Mouse (Mus musculus): ENCODE results near the gene Olfr560. TPM values are rescaled to one million over a fixed set of nuclear protein-coding genes. Genes with fewer than 3 reads are reported as not detected.

Olfr560 gene
- total RNA-seq (2023), result not detected

DNA sequence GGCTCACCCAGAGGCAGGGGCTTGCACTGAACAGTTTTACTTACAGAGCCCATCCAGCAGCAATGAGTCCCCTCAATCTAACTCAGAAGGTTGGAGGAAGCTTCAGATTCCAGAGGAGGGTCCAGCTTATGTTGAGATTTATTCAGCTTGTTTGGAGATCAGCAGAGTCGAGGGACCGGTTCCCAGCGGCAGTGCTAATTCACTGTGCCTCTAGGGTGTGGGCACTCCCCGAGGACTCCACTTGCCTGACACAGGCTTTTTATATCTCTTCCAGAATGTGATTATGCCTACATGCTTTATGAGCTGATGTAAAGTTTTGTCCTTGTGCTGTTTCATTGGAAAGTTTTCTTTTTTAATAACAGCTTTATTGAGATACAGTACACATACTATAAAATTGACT lies at the start of gene Olfr560, which contains the start of gene Olfr78:
Gene Olfr560 (minus strand): TSS at position 101 of the 400 bp plus-strand sequence.
Gene Olfr78 (minus strand): TSS at position 206 of the 400 bp plus-strand sequence.

DNA sequence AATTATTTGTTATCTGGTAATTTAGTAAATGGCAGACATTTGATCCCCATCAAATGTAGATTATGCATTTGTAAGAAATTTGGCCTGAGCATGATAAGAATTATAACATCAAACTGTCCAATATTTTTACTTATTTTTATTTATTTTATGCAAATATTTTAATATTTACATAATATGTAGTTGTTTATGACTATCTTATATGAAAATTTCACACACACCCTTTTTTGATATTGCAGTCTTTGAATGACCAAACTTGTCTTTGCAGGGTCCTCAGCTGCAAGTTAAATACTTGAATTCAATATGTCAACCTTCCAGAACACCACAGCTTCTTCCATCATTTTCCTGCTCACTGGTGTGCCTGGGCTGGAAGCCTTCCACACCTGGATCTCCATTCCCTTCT lies 44.0 kb upstream of the Olfr560 start, which contains the start of gene Olfr564:
Gene Olfr564 (plus strand): TSS at position 301 of the 400 bp plus-strand sequence.

DNA sequence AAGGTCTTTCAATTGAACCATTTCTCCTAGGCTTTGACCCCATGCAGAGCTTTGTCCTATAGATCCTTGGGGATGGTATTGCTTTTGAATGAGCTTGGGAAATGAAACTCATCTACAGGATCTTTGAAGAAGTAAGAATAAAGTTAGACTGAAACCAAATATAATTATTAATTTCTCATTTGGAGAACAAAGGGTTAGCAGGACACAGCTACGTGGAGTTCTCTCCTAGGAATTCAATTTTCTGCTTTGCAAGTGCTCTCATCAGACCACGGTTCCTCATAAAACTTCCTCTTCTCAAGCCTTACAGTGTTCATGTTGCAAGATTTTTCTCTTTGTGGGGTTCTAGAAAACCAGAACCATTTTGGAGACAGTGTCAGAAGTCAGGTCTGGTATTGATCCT lies 11.8 kb upstream of the Olfr560 start, which contains the start of gene Olfr561:
Gene Olfr561 (plus strand): TSS at position 301 of the 400 bp plus-strand sequence.

DNA sequence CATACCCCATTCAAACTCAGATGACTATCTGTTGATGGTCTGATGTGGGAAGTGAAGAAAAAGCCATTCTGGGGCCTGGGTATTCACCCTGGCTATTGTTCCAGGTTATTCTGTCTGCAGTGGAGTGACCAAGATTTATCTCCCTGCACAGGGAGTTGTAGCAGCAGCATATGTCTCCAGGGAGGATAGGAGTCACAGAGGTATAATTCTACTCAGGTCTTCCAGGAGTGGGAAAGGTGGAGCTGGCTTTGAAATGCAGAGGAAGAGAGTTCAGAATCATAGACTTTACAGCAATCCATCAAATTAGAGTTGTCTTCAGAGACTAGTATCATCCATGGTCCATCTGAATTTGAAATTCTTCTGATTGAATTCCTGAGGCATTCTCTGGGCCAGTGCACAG lies 31.8 kb downstream of the Olfr560 start, which contains the start of gene Olfr559:
Gene Olfr559 (minus strand): TSS at position 101 of the 400 bp plus-strand sequence.

DNA sequence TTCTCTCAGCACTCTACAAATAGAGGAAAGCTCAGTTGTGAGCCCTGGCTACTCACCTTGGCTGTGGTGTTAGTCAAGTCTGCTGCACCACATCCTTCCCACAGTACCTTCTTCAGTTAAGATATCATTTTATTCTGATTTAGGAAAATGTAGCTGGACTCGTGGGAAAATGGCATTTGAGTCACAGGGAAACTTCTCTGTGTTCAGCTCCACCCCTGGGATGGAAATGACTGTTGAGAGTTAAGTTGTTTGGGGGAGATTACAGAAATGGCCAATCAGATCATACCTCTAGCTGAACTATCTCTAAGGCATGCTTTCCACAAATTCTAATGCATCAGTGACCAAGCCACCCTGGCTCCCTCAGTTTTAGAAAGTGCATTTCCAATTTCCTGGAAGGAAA lies 40.2 kb downstream of the Olfr560 start, which contains the start of gene Olfr33:
Gene Olfr33 (minus strand): TSS at position 101 of the 400 bp plus-strand sequence.

DNA sequence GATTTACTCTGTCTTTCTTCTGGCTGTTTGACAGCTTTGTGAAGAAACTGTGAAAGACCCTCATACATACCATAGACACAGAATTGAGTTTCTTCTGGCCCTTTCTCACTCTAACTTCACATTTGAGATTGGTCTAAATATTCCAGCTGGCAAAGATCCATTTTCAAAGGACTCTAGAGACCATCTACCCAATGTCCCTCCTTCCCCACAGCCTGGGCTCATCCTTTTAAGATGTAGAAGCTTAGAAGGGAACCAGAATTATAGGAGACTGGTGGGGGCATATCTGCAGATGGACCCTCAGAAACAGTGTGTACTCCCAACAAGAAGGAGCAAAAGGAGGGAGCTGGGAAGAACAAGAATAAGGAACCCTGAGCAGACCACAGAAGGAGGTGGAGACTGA lies 57.3 kb downstream of the Olfr560 start, which contains the start of gene Olfr558:
Gene Olfr558 (plus strand): TSS at position 301 of the 400 bp plus-strand sequence.

Other genes starting within 250 kb of the Olfr560 start
- not detected for gene Olfr547, start 224.6 kb downstream of the Olfr560 start, total RNA-seq (2023)
- gene Olfr548-ps1, start 218.5 kb downstream of the Olfr560 start, total RNA-seq (2023), result not detected
- not detected for gene Olfr549, start 209.5 kb downstream of the Olfr560 start, total RNA-seq (2023)
- 10 to 100 TPM; 15.5 to 22.2 TPM for gene Trim21, start 193.9 kb downstream of the Olfr560 start, total RNA-seq (2023)
- gene Olfr550, start 187.9 kb downstream of the Olfr560 start, total RNA-seq (2023), result not detected
- not detected for gene Olfr551, start 167.5 kb downstream of the Olfr560 start, total RNA-seq (2023)
- gene Olfr552, start 161.6 kb downstream of the Olfr560 start, total RNA-seq (2023), result not detected
- gene Olfr553, start 141.1 kb downstream of the Olfr560 start, total RNA-seq (2023), result not detected
- gene Olfr554, start 120.9 kb downstream of the Olfr560 start, total RNA-seq (2023), result not detected
- not detected for gene Olfr555, start 100.5 kb downstream of the Olfr560 start, total RNA-seq (2023)
- gene Olfr556, start 94.5 kb downstream of the Olfr560 start, total RNA-seq (2023), result not detected
- 1 to 10 TPM; 1.9 TPM for gene Trim68, start 72.0 kb downstream of the Olfr560 start, total RNA-seq (2023)
- not detected for gene Olfr557, start 63.5 kb downstream of the Olfr560 start, total RNA-seq (2023)
- gene Olfr558, start 57.2 kb downstream of the Olfr560 start, total RNA-seq (2023), result not detected
- gene Olfr33, start 40.3 kb downstream of the Olfr560 start, total RNA-seq (2023), result not detected
- gene Olfr559, start 31.9 kb downstream of the Olfr560 start, total RNA-seq (2023), result not detected
- not detected for gene Olfr78, start 105 bp upstream of the Olfr560 start, total RNA-seq (2023)
- not detected for gene Olfr561, start 11.9 kb upstream of the Olfr560 start, total RNA-seq (2023)
- gene Olfr564, start 44.1 kb upstream of the Olfr560 start, total RNA-seq (2023), result not detected
- gene Olfr566, start 99.4 kb upstream of the Olfr560 start, total RNA-seq (2023), result not detected
- gene Olfr568, start 117.8 kb upstream of the Olfr560 start, total RNA-seq (2023), result not detected
- gene Olfr569, start 131.5 kb upstream of the Olfr560 start, total RNA-seq (2023), result not detected
- gene Olfr570, start 135.2 kb upstream of the Olfr560 start, total RNA-seq (2023), result not detected
- not detected for gene Olfr571, start 158.2 kb upstream of the Olfr560 start, total RNA-seq (2023)
- gene Olfr572, start 165.0 kb upstream of the Olfr560 start, total RNA-seq (2023), result not detected
- not detected for gene Olfr573-ps1, start 183.2 kb upstream of the Olfr560 start, total RNA-seq (2023)
- gene Olfr574, start 189.1 kb upstream of the Olfr560 start, total RNA-seq (2023), result not detected
- not detected for gene Olfr575, start 199.4 kb upstream of the Olfr560 start, total RNA-seq (2023)
- not detected for gene Olfr576, start 203.3 kb upstream of the Olfr560 start, total RNA-seq (2023)
- gene Olfr577, start 216.6 kb upstream of the Olfr560 start, total RNA-seq (2023), result not detected
- gene Olfr578, start 230.0 kb upstream of the Olfr560 start, total RNA-seq (2023), result not detected